Mouse (Mus musculus): ENCODE data around the gene Iqgap2.

Iqgap2 gene

GRCm38 (mm10) chr13:95829431-95830171, 62.1 kb downstream of the Iqgap2 start:
- DNase-seq (ENCODE audit: low read depth, low spot score), result peak; percentile 42

DNA sequence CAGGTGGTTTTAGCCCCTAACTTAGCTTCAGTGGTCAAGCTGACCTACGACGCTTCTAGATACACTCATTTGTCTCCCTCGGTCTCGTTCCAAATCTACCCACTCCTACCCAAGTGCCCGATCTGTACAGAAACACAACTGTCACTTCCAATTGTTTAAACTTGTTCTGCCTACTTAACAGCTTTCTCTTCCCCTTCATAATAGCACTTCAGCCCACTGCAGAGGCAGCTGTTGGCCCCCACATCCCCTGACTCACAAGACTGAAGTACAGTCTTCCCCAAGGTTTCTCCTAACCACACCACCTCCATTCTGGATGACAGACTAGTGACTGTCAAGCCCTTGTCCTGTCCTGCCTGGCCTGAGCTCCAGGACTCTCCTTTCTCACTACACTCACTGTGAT, 63.1 kb downstream of the Iqgap2 start:
- no peak for DNase-seq (ENCODE audit: low read depth, low spot score)

GRCm38 (mm10) chr13:95826178-95826577, 65.5 kb downstream of the Iqgap2 start:
- no peak for DNase-seq (ENCODE audit: low read depth, low spot score)

DNA sequence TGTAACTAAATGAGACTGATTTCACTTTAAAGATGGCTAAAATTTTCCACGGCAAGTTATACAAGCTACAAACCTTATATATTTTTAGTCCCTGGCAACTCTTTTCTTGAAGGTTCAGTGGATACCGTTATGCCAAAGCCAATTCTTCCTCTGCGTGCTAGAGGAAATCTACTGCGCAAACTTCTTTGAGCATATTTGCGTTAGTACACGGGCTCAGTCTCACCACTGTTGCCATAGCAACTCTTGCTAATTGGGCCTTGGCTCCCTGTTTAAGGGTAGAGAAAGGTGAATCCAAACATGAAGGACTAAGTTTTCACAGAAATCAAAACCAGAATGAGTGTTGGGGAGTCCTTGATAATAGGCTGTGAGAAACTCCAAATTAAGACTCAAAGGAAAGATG, 68.8 kb downstream of the Iqgap2 start:
- no peak for DNase-seq (ENCODE audit: low read depth, low spot score)

DNA sequence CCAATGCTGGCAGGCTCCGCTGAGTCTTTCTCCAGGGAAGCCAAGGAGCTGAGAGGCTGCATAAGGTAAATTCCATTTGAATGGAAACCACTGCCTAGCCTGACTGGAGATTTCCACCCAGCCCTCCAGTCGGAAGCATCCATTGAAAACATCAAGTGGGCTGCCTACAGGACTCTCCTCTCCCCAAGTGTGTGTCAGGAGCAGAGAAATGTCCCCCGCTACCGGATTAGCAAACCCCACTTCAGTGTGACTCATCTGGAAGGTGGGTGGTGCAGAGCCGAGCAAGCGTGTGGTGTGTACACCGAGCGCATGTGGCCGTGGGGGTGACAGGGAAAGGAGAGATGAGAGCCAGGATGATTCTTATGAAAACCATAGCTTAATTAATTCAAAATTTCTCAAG, 71.7 kb downstream of the Iqgap2 start:
- no peak for DNase-seq (ENCODE audit: low read depth, low spot score)

GRCm38 (mm10) chr13:95818941-95819340, 72.8 kb downstream of the Iqgap2 start:
- DNase-seq (ENCODE audit: low read depth, low spot score), result no peak

DNA sequence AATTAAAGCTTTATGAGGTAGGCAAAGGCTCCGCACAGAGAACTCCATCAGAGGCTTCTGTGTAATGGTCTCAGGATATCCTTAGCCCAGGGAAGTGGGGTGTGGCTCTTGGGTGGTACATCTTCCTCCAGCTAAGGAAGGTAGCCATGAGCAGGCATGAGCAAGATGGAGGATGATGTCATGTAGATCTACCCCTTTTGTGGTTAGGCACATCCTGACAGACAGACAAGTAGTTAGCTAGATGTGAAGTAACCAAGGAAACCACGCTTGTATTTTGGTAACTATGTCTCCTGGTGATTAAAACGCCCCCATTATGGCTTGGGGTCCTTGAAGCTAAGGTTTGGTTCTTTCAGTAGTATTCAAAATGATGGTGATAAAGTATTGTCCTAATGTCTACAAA, 78.1 kb downstream of the Iqgap2 start:
- no peak for DNase-seq (ENCODE audit: low read depth, low spot score)

- no peak for DNase-seq (ENCODE audit: low read depth, low spot score)
Measured at GRCm38 (mm10) chr13:95810796-95811195, 80.9 kb downstream of the Iqgap2 start.

DNA sequence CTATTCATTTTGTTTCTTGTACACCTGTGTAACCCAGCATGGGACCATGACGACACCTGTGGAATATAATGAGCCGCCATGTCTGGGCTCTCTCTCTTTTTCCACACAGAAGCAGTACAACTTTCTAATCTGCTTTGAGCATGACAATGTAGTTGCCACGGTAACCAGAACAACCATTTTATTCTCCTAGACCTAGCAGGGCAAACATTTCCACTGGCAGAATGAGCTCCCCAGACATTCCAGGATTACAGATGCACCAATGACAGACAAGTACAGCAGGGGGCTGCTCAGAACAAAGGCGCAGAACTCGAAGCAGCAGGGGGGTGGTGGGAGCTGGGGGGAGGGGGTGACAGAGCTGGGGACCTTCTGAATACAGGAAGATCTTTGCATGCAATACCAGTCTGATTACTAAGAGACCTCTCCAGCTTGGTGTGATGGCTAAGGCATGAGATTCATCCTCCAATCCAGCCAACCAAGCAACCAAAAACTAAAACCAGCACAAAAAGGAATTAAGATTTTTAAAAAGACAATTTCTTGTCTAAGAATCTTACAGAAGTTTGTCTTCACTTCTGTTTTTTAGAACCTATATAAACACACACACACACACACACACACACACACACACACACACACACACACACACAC, 84.5 kb downstream of the Iqgap2 start:
- peak; percentile 68 for DNase-seq (ENCODE audit: low read depth, low spot score)

GRCm38 (mm10) chr13:95805469-95806166, 86.1 kb downstream of the Iqgap2 start:
- DNase-seq (ENCODE audit: low read depth, low spot score), result peak; percentile 59

- DNase-seq (ENCODE audit: low read depth, low spot score), result no peak
Measured at GRCm38 (mm10) chr13:95804113-95804512, 87.6 kb downstream of the Iqgap2 start.

DNA sequence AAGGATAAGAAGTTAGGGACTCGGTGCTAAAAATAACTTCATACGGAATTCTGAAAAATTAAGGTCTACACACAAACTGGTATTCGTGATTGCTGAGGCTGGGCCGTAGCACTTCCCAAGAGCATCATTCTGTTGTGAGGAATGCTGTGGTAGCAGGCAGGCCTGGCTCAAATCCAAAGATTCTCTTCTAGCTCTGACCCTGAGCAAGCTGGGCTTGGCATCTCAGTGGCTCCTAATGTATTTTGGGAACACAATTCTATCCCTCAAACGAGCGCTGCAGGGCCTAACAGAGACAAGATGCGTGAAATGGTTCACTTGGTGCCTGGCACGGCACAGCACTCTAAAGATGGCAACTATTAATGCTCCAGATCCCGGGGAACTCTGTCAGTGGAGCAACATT, 90.8 kb downstream of the Iqgap2 start:
- no peak for DNase-seq (ENCODE audit: low read depth, low spot score)

DNA sequence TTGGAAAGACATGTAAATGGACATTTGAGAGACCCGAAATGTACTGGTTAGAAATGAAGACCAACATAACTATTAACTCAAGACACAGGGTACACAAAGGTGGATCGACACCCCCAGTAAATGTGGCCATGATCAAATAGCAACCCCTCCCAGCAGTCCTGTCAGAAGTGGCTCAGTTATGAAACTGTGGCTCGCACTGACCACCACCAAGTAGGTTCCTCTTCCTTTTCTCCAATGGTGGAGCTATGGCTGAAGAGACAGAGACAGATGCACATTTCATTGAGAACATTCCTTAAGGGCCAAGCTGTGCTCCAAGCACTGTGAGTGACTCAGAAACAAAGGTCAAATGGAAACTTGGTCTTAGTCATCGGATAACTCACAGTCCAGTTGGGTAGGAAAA, 92.4 kb downstream of the Iqgap2 start:
- no peak for DNase-seq (ENCODE audit: low read depth, low spot score)

GRCm38 (mm10) chr13:95798721-95799120, 93.0 kb downstream of the Iqgap2 start:
- DNase-seq (ENCODE audit: low read depth, low spot score), result no peak

- no peak for DNase-seq (ENCODE audit: low read depth, low spot score)
Measured at GRCm38 (mm10) chr13:95797530-95797929, 94.2 kb downstream of the Iqgap2 start.

GRCm38 (mm10) chr13:95794346-95794745, 97.4 kb downstream of the Iqgap2 start:
- DNase-seq (ENCODE audit: low read depth, low spot score), result no peak

DNA sequence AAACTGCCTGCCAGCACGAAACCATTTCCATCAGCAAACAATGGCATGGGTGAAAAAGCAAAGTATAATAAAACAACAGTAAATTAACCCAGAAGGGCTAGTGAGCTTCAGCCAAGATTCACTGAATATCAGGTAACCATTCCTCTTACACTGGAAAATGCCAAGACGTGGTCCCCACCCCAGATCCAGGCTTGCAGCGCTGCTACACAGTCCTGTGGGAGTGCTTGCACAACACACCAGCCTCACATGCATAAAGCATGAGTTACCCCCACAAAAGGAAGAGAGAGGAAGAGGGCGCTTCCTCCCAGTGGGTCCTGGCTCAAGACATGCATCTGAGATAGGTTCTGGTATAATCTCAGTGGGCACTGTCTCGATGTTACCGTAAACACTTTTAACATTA, 100.8 kb downstream of the Iqgap2 start:
- no peak for DNase-seq (ENCODE audit: low read depth, low spot score)

GRCm38 (mm10) chr13:95788631-95789376, 102.9 kb downstream of the Iqgap2 start:
- DNase-seq (ENCODE audit: low read depth, low spot score), result no peak

GRCm38 (mm10) chr13:95782969-95783332, 108.8 kb downstream of the Iqgap2 start:
- DNase-seq (ENCODE audit: low read depth, low spot score), result no peak

DNA sequence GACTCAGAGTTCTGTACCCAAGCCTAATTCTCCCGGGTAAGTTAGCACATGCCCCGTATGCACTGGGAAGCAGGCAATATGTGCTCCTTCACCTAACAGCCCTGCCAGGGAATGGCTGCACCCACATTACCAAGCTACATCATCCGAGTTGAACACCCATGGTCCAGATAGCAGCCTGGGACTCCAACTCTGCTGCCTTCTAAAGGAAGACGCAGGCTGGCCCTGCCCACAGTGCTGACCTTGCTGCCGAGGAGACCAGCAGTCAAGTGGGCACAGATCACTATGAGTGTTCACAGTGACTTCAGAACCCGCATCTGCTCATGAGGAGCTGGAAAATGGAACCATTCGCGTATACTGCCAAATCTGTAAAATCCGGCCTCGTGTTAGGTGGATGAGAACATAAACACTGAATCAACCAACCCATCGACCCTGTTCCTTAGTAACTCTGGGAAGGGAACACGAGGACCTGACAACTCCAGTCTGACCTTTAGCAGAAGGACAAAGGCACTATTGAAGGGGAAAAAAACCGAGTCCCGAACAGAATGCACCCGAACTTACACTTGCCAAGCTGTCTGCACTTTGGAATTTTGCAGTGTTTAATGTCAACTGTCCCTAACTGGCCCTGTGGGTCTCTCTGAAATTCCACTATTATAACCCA, 109.3 kb downstream of the Iqgap2 start:
- DNase-seq (ENCODE audit: low read depth, low spot score), result no peak

DNA sequence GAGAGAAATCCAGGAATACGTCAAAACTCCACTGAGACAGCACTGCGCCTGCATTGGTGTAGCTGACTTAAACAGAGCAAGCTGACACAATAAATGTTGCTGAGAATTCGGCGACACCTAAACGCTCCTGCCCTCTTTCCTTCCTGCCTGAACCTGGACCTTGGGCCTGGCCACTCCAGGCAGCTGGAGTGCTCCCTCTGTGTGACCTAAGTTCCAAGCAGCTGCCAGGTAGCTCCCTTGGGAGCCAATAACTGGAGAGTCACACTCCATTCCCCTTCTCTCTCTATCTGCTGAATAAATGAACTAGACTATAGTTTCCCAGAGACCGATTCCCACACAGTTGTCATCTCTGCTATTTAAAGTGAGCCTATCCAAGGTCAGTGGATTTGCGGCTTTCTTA, 111.7 kb downstream of the Iqgap2 start:
- no peak for DNase-seq (ENCODE audit: low read depth, low spot score)

- no peak for DNase-seq (ENCODE audit: low read depth, low spot score)
Measured at GRCm38 (mm10) chr13:95779261-95779660, 112.5 kb downstream of the Iqgap2 start.
